Mouse (Mus musculus): Measurements from ENCODE around the gene A930018P22Rik. TPM values are rescaled to one million over a fixed set of nuclear protein-coding genes. Genes with fewer than 3 reads are reported as not detected.

A930018P22Rik gene
- polyA plus RNA-seq, 1 experiment from 2014 or later: not detected

- H3K9ac ChIP-seq (replicated peaks; ENCODE audit: low read length): no peak overlapping the region
- no peak for DNase-seq
- 47% methylated on average over 3 of the region's 3 CpGs for WGBS
Measured at GRCm38 (mm10) chr2:104123540-104123939, 971 bp downstream of the A930018P22Rik start.

GRCm38 (mm10) chr2:104124071-104124470 lies 1.5 kb downstream of the A930018P22Rik start:
- H3K4me2 ChIP-seq (ENCODE audit: low read length): no peak overlapping the region
- H3K27ac ChIP-seq (replicated peaks; ENCODE audit: low read depth, low read length): no peak overlapping the region
- ATAC-seq (ENCODE audit: low FRiP score, low TSS enrichment) (no peak), DNase-seq (no peak)
- no peaks in the 10 kb centered on the region for H3K9me3 ChIP-seq (ENCODE audit: control insufficient read depth, low read length)
- no peak overlapping the region for H3K4me3 ChIP-seq (replicated peaks; ENCODE audit: low read depth, low read length)
- no peaks in the 10 kb centered on the region for H3K4me1 ChIP-seq (ENCODE audit: control insufficient read depth, insufficient read depth, low read length)
- H3K27me3 ChIP-seq (ENCODE audit: control insufficient read depth, insufficient read depth, low read length): 0 out of 2 replicates have a peak, but pooled peaks cover 5% of the 10 kb centered on the region
- no peaks in the 10 kb centered on the region for H3K36me3 ChIP-seq (ENCODE audit: control insufficient read depth, insufficient read depth, low read length)
- 82% methylated on average over 5 of the region's 5 CpGs for WGBS
- no peak overlapping the region for H3K9ac ChIP-seq (replicated peaks; ENCODE audit: low read length)

More at GRCm38 (mm10) chr2:104123540-104123939, 971 bp downstream of the A930018P22Rik start:
- Histone ChIP-seq H3K4me1 (ENCODE audit: control insufficient read depth, insufficient read depth, low read length) (no peaks in the 10 kb centered on the region), H3K9me3 (ENCODE audit: control insufficient read depth, low read length) (no peaks in the 10 kb centered on the region), H3K27ac (replicated peaks; ENCODE audit: low read depth, low read length) (no peak overlapping the region), H3K27me3 (ENCODE audit: control insufficient read depth, insufficient read depth, low read length) (0 out of 2 replicates have a peak, but pooled peaks cover 5% of the 10 kb centered on the region), H3K36me3 (ENCODE audit: control insufficient read depth, insufficient read depth, low read length) (no peaks in the 10 kb centered on the region), H3K4me2 (ENCODE audit: low read length) (peak overlapping the region; percentile 87), H3K4me3 (replicated peaks; ENCODE audit: low read depth, low read length) (peak overlapping the region; percentile 53)
- ATAC-seq (ENCODE audit: low FRiP score, low TSS enrichment): no peak

GRCm38 (mm10) chr2:104128803-104129531 lies 6.4 kb downstream of the A930018P22Rik start:
- H3K27me3 ChIP-seq (ENCODE audit: control insufficient read depth, insufficient read depth, low read length): no peaks in the 10 kb centered on the region

GRCm38 (mm10) chr2:104130165-104130564 lies 7.6 kb downstream of the A930018P22Rik start:
- no peaks in the 10 kb centered on the region for H3K36me3 ChIP-seq (ENCODE audit: control insufficient read depth, insufficient read depth, low read length)
- DNase-seq: no peak
- no peak for ATAC-seq (ENCODE audit: low FRiP score, low TSS enrichment)
- 91% methylated on average over 6 of the region's 6 CpGs for WGBS
- H3K4me3 ChIP-seq (replicated peaks; ENCODE audit: low read depth, low read length): no peak overlapping the region
- H3K4me1 ChIP-seq (ENCODE audit: control insufficient read depth, insufficient read depth, low read length): no peaks in the 10 kb centered on the region
- no peak overlapping the region for H3K9ac ChIP-seq (replicated peaks; ENCODE audit: low read length)
- no peak overlapping the region for H3K27ac ChIP-seq (replicated peaks; ENCODE audit: low read depth, low read length)
- no peaks in the 10 kb centered on the region for H3K9me3 ChIP-seq (ENCODE audit: control insufficient read depth, low read length)
- no peak overlapping the region for H3K4me2 ChIP-seq (ENCODE audit: low read length)
- H3K27me3 ChIP-seq (ENCODE audit: control insufficient read depth, insufficient read depth, low read length): no peaks in the 10 kb centered on the region

More at GRCm38 (mm10) chr2:104128803-104129531, 6.4 kb downstream of the A930018P22Rik start:
- WGBS: 88% methylated on average over 13 of the region's 13 CpGs
- DNase-seq (no peak), ATAC-seq (ENCODE audit: low FRiP score, low TSS enrichment) (no peak)
- H3K27ac ChIP-seq (replicated peaks; ENCODE audit: low read depth, low read length): no peak overlapping the region
- H3K36me3 ChIP-seq (ENCODE audit: control insufficient read depth, insufficient read depth, low read length): no peaks in the 10 kb centered on the region
- no peaks in the 10 kb centered on the region for H3K4me1 ChIP-seq (ENCODE audit: control insufficient read depth, insufficient read depth, low read length)
- no peak overlapping the region for H3K4me2 ChIP-seq (ENCODE audit: low read length)
- H3K9me3 ChIP-seq (ENCODE audit: control insufficient read depth, low read length): no peaks in the 10 kb centered on the region
- no peak overlapping the region for H3K4me3 ChIP-seq (replicated peaks; ENCODE audit: low read depth, low read length)
- H3K9ac ChIP-seq (replicated peaks; ENCODE audit: low read length): no peak overlapping the region

- 65% methylated on average over 3 of the region's 3 CpGs for WGBS
Measured at GRCm38 (mm10) chr2:104130969-104131368, 8.4 kb downstream of the A930018P22Rik start.

GRCm38 (mm10) chr2:104132266-104132859 lies 9.8 kb downstream of the A930018P22Rik start:
- no peak overlapping the region for H3K4me2 ChIP-seq (ENCODE audit: low read length)
- no peaks in the 10 kb centered on the region for H3K27me3 ChIP-seq (ENCODE audit: control insufficient read depth, insufficient read depth, low read length)
- H3K4me1 ChIP-seq (ENCODE audit: control insufficient read depth, insufficient read depth, low read length): no peaks in the 10 kb centered on the region
- DNase-seq (no peak), ATAC-seq (ENCODE audit: low FRiP score, low TSS enrichment) (no peak)
- H3K9me3 ChIP-seq (ENCODE audit: control insufficient read depth, low read length): no peaks in the 10 kb centered on the region
- no peak overlapping the region for H3K27ac ChIP-seq (replicated peaks; ENCODE audit: low read depth, low read length)
- WGBS: 79% methylated on average over 7 of the region's 7 CpGs
- no peak overlapping the region for H3K4me3 ChIP-seq (replicated peaks; ENCODE audit: low read depth, low read length)
- no peaks in the 10 kb centered on the region for H3K36me3 ChIP-seq (ENCODE audit: control insufficient read depth, insufficient read depth, low read length)
- H3K9ac ChIP-seq (replicated peaks; ENCODE audit: low read length): no peak overlapping the region

More at GRCm38 (mm10) chr2:104130969-104131368, 8.4 kb downstream of the A930018P22Rik start:
- no peak for ATAC-seq (ENCODE audit: low FRiP score, low TSS enrichment)
- H3K9me3 ChIP-seq (ENCODE audit: control insufficient read depth, low read length): no peaks in the 10 kb centered on the region
- no peak overlapping the region for H3K9ac ChIP-seq (replicated peaks; ENCODE audit: low read length)
- no peak overlapping the region for H3K27ac ChIP-seq (replicated peaks; ENCODE audit: low read depth, low read length)
- H3K4me3 ChIP-seq (replicated peaks; ENCODE audit: low read depth, low read length): no peak overlapping the region
- peak; percentile 45 for DNase-seq
- no peaks in the 10 kb centered on the region for H3K4me1 ChIP-seq (ENCODE audit: control insufficient read depth, insufficient read depth, low read length)
- H3K27me3 ChIP-seq (ENCODE audit: control insufficient read depth, insufficient read depth, low read length): no peaks in the 10 kb centered on the region
- H3K36me3 ChIP-seq (ENCODE audit: control insufficient read depth, insufficient read depth, low read length): no peaks in the 10 kb centered on the region
- H3K4me2 ChIP-seq (ENCODE audit: low read length): no peak overlapping the region

GRCm38 (mm10) chr2:104133042-104133810 lies 10.7 kb downstream of the A930018P22Rik start:
- Histone ChIP-seq H3K4me3 (replicated peaks; ENCODE audit: low read depth, low read length) (no peak overlapping the region), H3K4me1 (ENCODE audit: control insufficient read depth, insufficient read depth, low read length) (no peaks in the 10 kb centered on the region), H3K9me3 (ENCODE audit: control insufficient read depth, low read length) (no peaks in the 10 kb centered on the region), H3K4me2 (ENCODE audit: low read length) (no peak overlapping the region), H3K27ac (replicated peaks; ENCODE audit: low read depth, low read length) (no peak overlapping the region), H3K9ac (replicated peaks; ENCODE audit: low read length) (no peak overlapping the region), H3K36me3 (ENCODE audit: control insufficient read depth, insufficient read depth, low read length) (no peaks in the 10 kb centered on the region), H3K27me3 (ENCODE audit: control insufficient read depth, insufficient read depth, low read length) (no peaks in the 10 kb centered on the region)
- WGBS: 51% methylated on average over 11 of the region's 12 CpGs
- ATAC-seq (ENCODE audit: low FRiP score, low TSS enrichment) (no peak), DNase-seq (no peak)

- no peak overlapping the region for H3K4me3 ChIP-seq (replicated peaks; ENCODE audit: low read depth, low read length)
- H3K36me3 ChIP-seq (ENCODE audit: control insufficient read depth, insufficient read depth, low read length): no peaks in the 10 kb centered on the region
- H3K27ac ChIP-seq (replicated peaks; ENCODE audit: low read depth, low read length): no peak overlapping the region
- ATAC-seq (ENCODE audit: low FRiP score, low TSS enrichment) (peak; percentile 72), DNase-seq (peak; percentile 93)
- 49% methylated on average over 8 of the region's 8 CpGs for WGBS
- no peaks in the 10 kb centered on the region for H3K4me1 ChIP-seq (ENCODE audit: control insufficient read depth, insufficient read depth, low read length)
- H3K4me2 ChIP-seq (ENCODE audit: low read length): no peak overlapping the region
- H3K9ac ChIP-seq (replicated peaks; ENCODE audit: low read length): no peak overlapping the region
- no peaks in the 10 kb centered on the region for H3K9me3 ChIP-seq (ENCODE audit: control insufficient read depth, low read length)
- no peaks in the 10 kb centered on the region for H3K27me3 ChIP-seq (ENCODE audit: control insufficient read depth, insufficient read depth, low read length)
Measured at GRCm38 (mm10) chr2:104134150-104135056, 11.8 kb downstream of the A930018P22Rik start.

Data from midbrain, embryonic 14.5 days (tissue).